20 mouse cellular contexts compared by ENCODE assay signal in genomic region chr17:47234343-47234742, GRCm38 (mm10).
DNase-seq lines count a peak whose midpoint lies in the region; ATAC-seq lines count a peak whose summit lies in the region.
"Had no signal": no experiment of that assay in that cellular context is flagged by ENCODE, and none has a peak within 500 bp of the region (broad histone marks: within the 10 kb centered on the region; RNA-seq: fewer than 3 reads in every experiment).

No protein-coding gene starts in this region.

- peak; percentile 28 for ATAC-seq in activated CD4-positive, CD25-positive, alpha-beta regulatory T cell, adult 4 months
- ATAC-seq: forebrain, embryonic 15.5 days; hindbrain, postnatal 0 days; intestine, embryonic 15.5 days had no signal

- DNase-seq in CD4-positive helper T cell, adult 2 months (ENCODE audit: low read depth, low spot score) = peak; percentile 58
- peak; percentile 55 for DNase-seq in CD4-positive, CD25-positive, alpha-beta regulatory T cell, adult 2 months (ENCODE audit: low read depth, low spot score)
- no peak for DNase-seq in frontal cortex, postnatal 25 days (ENCODE audit: low spot score in 2 of 2)
- no peak for DNase-seq in adrenal gland, adult (ENCODE audit: inconsistent age in 2 of 2, low spot score in 1 of 2)
- DNase-seq in right cerebral cortex, postnatal 25 days = no peak
- DNase-seq: adrenal gland, adult 2 months; adrenal gland, postnatal 14 days; cerebellum, adult 11-12 months; cerebellum, adult 8-10 months; cerebellum, postnatal 36 days; embryo, embryonic 11 days; gastrocnemius, postnatal 10 days; gastrocnemius, postnatal 36 days; heart, adult 2 months; heart, postnatal 14 days; heart, postnatal 4 days had no signal

Comparison
In these comparisons a context has a peak if more than half of its experiments do, and no peak if none do; other contexts are left out.
1. DNase-seq: peak in CD4-positive helper T cell, adult 2 months (single experiment) and CD4-positive, CD25-positive, alpha-beta regulatory T cell, adult 2 months (single experiment); none in frontal cortex, postnatal 25 days (0 of 2), adrenal gland, adult (0 of 2) and right cerebral cortex, postnatal 25 days (single experiment).